9 mouse cellular contexts compared by ENCODE assay signal in the genomic region with DNA sequence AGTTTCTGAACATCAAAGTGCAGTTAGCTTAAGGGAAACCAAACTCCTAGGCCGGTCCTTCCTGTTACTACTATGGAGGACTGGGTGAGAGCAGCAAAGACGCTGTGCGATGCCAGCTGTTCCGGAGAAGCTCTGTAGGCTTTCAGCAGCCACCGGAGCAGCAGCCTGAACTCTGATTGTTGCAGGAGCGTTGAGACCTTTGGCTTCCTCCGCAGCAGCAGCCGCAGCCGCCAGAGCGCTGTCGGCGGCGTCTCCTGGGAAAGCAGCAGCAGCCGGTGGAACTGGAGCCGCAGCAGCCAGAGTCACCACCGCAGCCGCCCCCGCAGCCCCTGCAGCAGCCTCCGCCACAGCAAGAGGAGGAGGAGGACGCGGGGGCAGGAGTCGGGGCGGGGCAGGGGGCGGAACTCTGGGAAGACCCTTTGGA. TPM values are rescaled to one million over a fixed set of nuclear protein-coding genes. Genes with fewer than 3 reads are reported as not detected.
DNase-seq lines count a peak whose midpoint lies in the region; ATAC-seq and TF ChIP-seq lines count a peak whose summit lies in the region.
"Had no signal": no experiment of that assay in that cellular context is flagged by ENCODE, and none has a peak within 500 bp of the region (broad histone marks: within the 10 kb centered on the region; RNA-seq: fewer than 3 reads in every experiment).

No protein-coding gene starts in this region.

- peak overlapping the region; percentile 41 for H3K4me3 ChIP-seq in forebrain, postnatal 0 days (ENCODE audit: low read depth, low read length)
- H3K4me3 ChIP-seq in intestine, embryonic 15.5 days (replicated peaks), result peak overlapping the region; percentile 49
- H3K4me3 ChIP-seq in limb, embryonic 11.5 days (ENCODE audit: low read depth, low read length), result peak overlapping the region; percentile 32
- H3K4me3 ChIP-seq in neural tube, embryonic 13.5 days, result peak overlapping the region; percentile 50

- no peaks in the 10 kb centered on the region for H3K9me3 ChIP-seq in forebrain, postnatal 0 days (ENCODE audit: low read length)
- no peaks in the 10 kb centered on the region for H3K9me3 ChIP-seq in intestine, embryonic 15.5 days
- no peaks in the 10 kb centered on the region for H3K9me3 ChIP-seq in limb, embryonic 11.5 days (ENCODE audit: control insufficient read depth, low read length)
- no peaks in the 10 kb centered on the region for H3K9me3 ChIP-seq in neural tube, embryonic 13.5 days

- H3K27ac ChIP-seq in forebrain, postnatal 0 days (ENCODE audit: low read depth, low read length), result no peak overlapping the region
- H3K27ac ChIP-seq in intestine, embryonic 15.5 days, result no peak overlapping the region
- 0 out of 2 replicates have a peak overlapping the region, but pooled peaks have one; percentile 10 for H3K27ac ChIP-seq in limb, embryonic 11.5 days (replicated peaks; ENCODE audit: low read depth, low read length)
- H3K27ac ChIP-seq in neural tube, embryonic 13.5 days (replicated peaks), result no peak overlapping the region; the same call in 1 of the 2 replicates

- WGBS in forebrain, postnatal 0 days, result 2% methylated on average over 24 of the region's 24 CpGs
- under 1% methylated on average over 24 of the region's 24 CpGs for WGBS in intestine, embryonic 15.5 days
- WGBS in limb, embryonic 11.5 days, result under 1% methylated on average over 24 of the region's 24 CpGs
- 1% methylated on average over 24 of the region's 24 CpGs for WGBS in neural tube, embryonic 13.5 days

- no peaks in the 10 kb centered on the region for H3K27me3 ChIP-seq in forebrain, postnatal 0 days (ENCODE audit: insufficient read depth, low read length)
- H3K27me3 ChIP-seq in intestine, embryonic 15.5 days (replicated peaks), result no peaks in the 10 kb centered on the region
- no peaks in the 10 kb centered on the region for H3K27me3 ChIP-seq in limb, embryonic 11.5 days (ENCODE audit: control insufficient read depth, insufficient read depth, low read length)
- no peaks in the 10 kb centered on the region for H3K27me3 ChIP-seq in neural tube, embryonic 13.5 days

- 0 out of 2 replicates have a peak, but pooled peaks have one; percentile 20 for TF ChIP-seq CTCF in forebrain, postnatal 0 days (IDR thresholded peaks at IDR 0.05; ENCODE audit: low read depth)

- peak; percentile 90 for ATAC-seq in forebrain, postnatal 0 days
- peak; percentile 87 for ATAC-seq in intestine, embryonic 15.5 days
- ATAC-seq in limb, embryonic 11.5 days (ENCODE audit: insufficient number of reproducible peaks, low FRiP score, low TSS enrichment, low read depth), result peak; percentile 86; the same call in 1 of the 2 replicates
- peak; percentile 83 for ATAC-seq in neural tube, embryonic 13.5 days (ENCODE audit: low read depth)

- DNase-seq in adrenal gland, adult (ENCODE audit: inconsistent age in 2 of 2, low spot score in 1 of 2), result peak; percentile 11 to 38
- DNase-seq in adrenal gland, postnatal 4 days (ENCODE audit: low spot score in 2 of 2), result no peak
- peak; percentile 2 for DNase-seq in adrenal gland, adult 8-10 months
- peak; percentile 51 for DNase-seq in forebrain, postnatal 0 days
- peak; percentile 79 for DNase-seq in limb, embryonic 11.5 days (ENCODE audit: low spot score)
- peak; percentile 64 for DNase-seq in yolk sac, embryonic 10.5 days (ENCODE audit: low spot score)

- peak overlapping the region; percentile 84 for H3K4me2 ChIP-seq in forebrain, postnatal 0 days (ENCODE audit: low read depth)
- H3K4me2 ChIP-seq in intestine, embryonic 15.5 days (replicated peaks), result peak overlapping the region; percentile 91
- H3K4me2 ChIP-seq in limb, embryonic 11.5 days (ENCODE audit: low read depth, severe bottlenecking), result peak overlapping the region; percentile 54
- peak overlapping the region; percentile 88 for H3K4me2 ChIP-seq in neural tube, embryonic 13.5 days

- H3K36me3 ChIP-seq in forebrain, postnatal 0 days (ENCODE audit: insufficient read depth), result no peaks in the 10 kb centered on the region
- H3K36me3 ChIP-seq in intestine, embryonic 15.5 days, result no peaks in the 10 kb centered on the region
- H3K36me3 ChIP-seq in limb, embryonic 11.5 days (ENCODE audit: control insufficient read depth, insufficient read depth, low read length), result no peaks in the 10 kb centered on the region
- no peaks in the 10 kb centered on the region for H3K36me3 ChIP-seq in neural tube, embryonic 13.5 days

- no peaks in the 10 kb centered on the region for H3K4me1 ChIP-seq in forebrain, postnatal 0 days (ENCODE audit: insufficient read depth)
- H3K4me1 ChIP-seq in intestine, embryonic 15.5 days (replicated peaks), result 0 out of 2 replicates have a peak, but pooled peaks cover 2% of the 10 kb centered on the region
- H3K4me1 ChIP-seq in limb, embryonic 11.5 days (ENCODE audit: control insufficient read depth, insufficient read depth, low read length), result no peaks in the 10 kb centered on the region
- H3K4me1 ChIP-seq in neural tube, embryonic 13.5 days (replicated peaks), result peaks cover 8% of the 10 kb centered on the region; the same call in 1 of the 2 replicates

- peak overlapping the region; percentile 46 for H3K9ac ChIP-seq in forebrain, postnatal 0 days
- H3K9ac ChIP-seq in intestine, embryonic 15.5 days, result peak overlapping the region; percentile 39
- peak overlapping the region; percentile 65 for H3K9ac ChIP-seq in limb, embryonic 11.5 days (ENCODE audit: low read length)
- H3K9ac ChIP-seq in neural tube, embryonic 13.5 days, result peak overlapping the region; percentile 69

RNA-seq across cellular contexts. Expression of a gene that starts 1.1 kb away (rescaled TPM):
- total RNA-seq in adrenal gland, postnatal 4 days (2021), result not detected
- total RNA-seq in adrenal gland, adult 8-10 months (2022), result not detected
- 0.38 and 0.57 TPM in 2 replicates for total RNA-seq in forebrain, postnatal 0 days (2014; rRNA removed)
- 0.34 and 0.62 TPM in 2 replicates for polyA plus RNA-seq in forebrain, postnatal 0 days (2015; fragmentation: Nextera tagmentation; extraction: Ambion mirVana)
- not detected in 2 replicates for polyA plus RNA-seq in intestine, embryonic 15.5 days (2015; fragmentation: Nextera tagmentation; extraction: Ambion mirVana)
- polyA plus RNA-seq in limb, embryonic 11.5 days (2014; fragmentation: Nextera tagmentation; extraction: Ambion mirVana), result not detected in 2 replicates
- polyA plus RNA-seq in neural tube, embryonic 13.5 days (2015; fragmentation: Nextera tagmentation; extraction: Ambion mirVana), result 0.59 TPM in 1 of 2 replicates, not detected in the other
- polyA plus RNA-seq: gonadal fat pad, adult 2 months had no signal

RNA-seq across cellular contexts. Expression of a gene that starts 4.5 kb away (rescaled TPM):
- total RNA-seq in adrenal gland, postnatal 4 days (2021), result not detected
- not detected for total RNA-seq in adrenal gland, adult 8-10 months (2022)
- total RNA-seq in forebrain, postnatal 0 days (2014; rRNA removed), result not detected in 2 replicates
- not detected in 2 replicates for polyA plus RNA-seq in forebrain, postnatal 0 days (2015; fragmentation: Nextera tagmentation; extraction: Ambion mirVana)
- polyA plus RNA-seq in intestine, embryonic 15.5 days (2015; fragmentation: Nextera tagmentation; extraction: Ambion mirVana), result not detected in 2 replicates
- polyA plus RNA-seq in limb, embryonic 11.5 days (2014; fragmentation: Nextera tagmentation; extraction: Ambion mirVana), result not detected in 2 replicates
- not detected in 2 replicates for polyA plus RNA-seq in neural tube, embryonic 13.5 days (2015; fragmentation: Nextera tagmentation; extraction: Ambion mirVana)
- polyA plus RNA-seq: gonadal fat pad, adult 2 months had no signal

RNA-seq across cellular contexts. Expression of a gene that starts 22.4 kb away (rescaled TPM):
- total RNA-seq in adrenal gland, postnatal 4 days (2021), result not detected
- not detected for total RNA-seq in adrenal gland, adult 8-10 months (2022)
- total RNA-seq in forebrain, postnatal 0 days (2014; rRNA removed), result not detected in 2 replicates
- not detected in 2 replicates for polyA plus RNA-seq in forebrain, postnatal 0 days (2015; fragmentation: Nextera tagmentation; extraction: Ambion mirVana)
- polyA plus RNA-seq in intestine, embryonic 15.5 days (2015; fragmentation: Nextera tagmentation; extraction: Ambion mirVana), result not detected in 2 replicates
- polyA plus RNA-seq in limb, embryonic 11.5 days (2014; fragmentation: Nextera tagmentation; extraction: Ambion mirVana), result not detected in 2 replicates
- 0.46 TPM in 1 of 2 replicates, not detected in the other for polyA plus RNA-seq in neural tube, embryonic 13.5 days (2015; fragmentation: Nextera tagmentation; extraction: Ambion mirVana)
- polyA plus RNA-seq: gonadal fat pad, adult 2 months had no signal

RNA-seq across cellular contexts. Expression of a gene that starts 47.5 kb away (rescaled TPM):
- not detected for total RNA-seq in adrenal gland, postnatal 4 days (2021)
- total RNA-seq in adrenal gland, adult 8-10 months (2022), result not detected
- total RNA-seq in forebrain, postnatal 0 days (2014; rRNA removed), result not detected in 2 replicates
- not detected in 2 replicates for polyA plus RNA-seq in forebrain, postnatal 0 days (2015; fragmentation: Nextera tagmentation; extraction: Ambion mirVana)
- polyA plus RNA-seq in intestine, embryonic 15.5 days (2015; fragmentation: Nextera tagmentation; extraction: Ambion mirVana), result not detected in 2 replicates
- polyA plus RNA-seq in limb, embryonic 11.5 days (2014; fragmentation: Nextera tagmentation; extraction: Ambion mirVana), result not detected in 2 replicates
- not detected in 2 replicates for polyA plus RNA-seq in neural tube, embryonic 13.5 days (2015; fragmentation: Nextera tagmentation; extraction: Ambion mirVana)
- polyA plus RNA-seq: gonadal fat pad, adult 2 months had no signal

RNA-seq across cellular contexts. Expression of a gene that starts 54.2 kb away (rescaled TPM):
- not detected for total RNA-seq in adrenal gland, postnatal 4 days (2021)
- total RNA-seq in adrenal gland, adult 8-10 months (2022), result not detected
- not detected in 2 replicates for total RNA-seq in forebrain, postnatal 0 days (2014; rRNA removed)
- not detected in 2 replicates for polyA plus RNA-seq in forebrain, postnatal 0 days (2015; fragmentation: Nextera tagmentation; extraction: Ambion mirVana)
- polyA plus RNA-seq in intestine, embryonic 15.5 days (2015; fragmentation: Nextera tagmentation; extraction: Ambion mirVana), result not detected in 2 replicates
- not detected in 2 replicates for polyA plus RNA-seq in limb, embryonic 11.5 days (2014; fragmentation: Nextera tagmentation; extraction: Ambion mirVana)
- not detected in 2 replicates for polyA plus RNA-seq in neural tube, embryonic 13.5 days (2015; fragmentation: Nextera tagmentation; extraction: Ambion mirVana)
- polyA plus RNA-seq: gonadal fat pad, adult 2 months had no signal

Comparison
In these comparisons a context has a peak if more than half of its experiments do, and no peak if none do; other contexts are left out.
1. DNase-seq: peak in adrenal gland, adult (2 of 2), adrenal gland, adult 8-10 months (single experiment), forebrain, postnatal 0 days (single experiment), limb, embryonic 11.5 days (single experiment) and yolk sac, embryonic 10.5 days (single experiment); none in adrenal gland, postnatal 4 days (0 of 2).
2. Peak in every context shown above with its lines, with median percentiles within 50 percentile points of each other: ATAC-seq, H3K4me2 ChIP-seq, H3K4me3 ChIP-seq and H3K9ac ChIP-seq.